Mouse (Mus musculus) brain, embryonic 14.5 days (tissue): ENCODE results near the gene Pygo1.

Experiments
- CTCF ChIP-seq: fragments of 200-500 bp; IDR thresholded peaks from 2 replicates; pipeline ENCODE4 v1.5.1; 2012; ENCODE audit warnings: inconsistent platforms, mild to moderate bottlenecking, moderate library complexity, borderline replicate concordance; ENCODE audit not compliant: insufficient read depth, insufficient read length; ENCODE audit errors: extremely low read depth
- POLR2A ChIP-seq: fragments of 200-500 bp; IDR thresholded peaks from 2 replicates; pipeline ENCODE4 v1.6.1; 2012; ENCODE audit warnings: mild to moderate bottlenecking, inconsistent platforms, borderline replicate concordance; ENCODE audit not compliant: poor library complexity, insufficient read depth, insufficient read length, severe bottlenecking; ENCODE audit errors: extremely low read depth

GRCm38 (mm10) chr9:72877905-72878304 lies 47.5 kb upstream of the Pygo1 start:
- TF ChIP-seq CTCF (no peak), POLR2A (no peak)
